Mouse (Mus musculus) forebrain, postnatal 0 days (tissue): Measurements from ENCODE around the gene Trim8. TPM values are rescaled to one million over a fixed set of nuclear protein-coding genes. Genes with fewer than 3 reads are reported as not detected.

ENCODE experiments used
- ATAC-seq: fragments of 200-750 bp; cut with Nextera tagmentation; 2 replicates; pipeline ENCODE4 v1.8.0; 2017; ENCODE audit warnings: mild to moderate bottlenecking, moderate library complexity
- DNase-seq: peaks from one replicate; pipeline ENCODE4 v3.0.0-alpha.2; 2015
- H3K27ac ChIP-seq: fragments of 300-500 bp; sonication (generic); 2 replicates; pipeline ENCODE4 v1.5.1; 2014; ENCODE audit warnings: low read depth, mild to moderate bottlenecking, antibody characterized with exemption, low read length, moderate library complexity, mixed read lengths
- H3K27me3 ChIP-seq: fragments of 300-500 bp; sonication (generic); 2 replicates; pipeline ENCODE4 v1.6.1; 2014; ENCODE audit warnings: mild to moderate bottlenecking, low read length, mixed read lengths; ENCODE audit not compliant: insufficient read depth
- H3K36me3 ChIP-seq: fragments of 300-500 bp; sonication (generic); 2 replicates; pipeline ENCODE4 v1.6.1; 2014; ENCODE audit warnings: mild to moderate bottlenecking, moderate library complexity; ENCODE audit not compliant: insufficient read depth
- H3K4me1 ChIP-seq: fragments of 300-500 bp; sonication (generic); 2 replicates; pipeline ENCODE4 v1.6.1; 2014; ENCODE audit warnings: antibody characterized with exemption; ENCODE audit not compliant: insufficient read depth
- H3K4me2 ChIP-seq: fragments of 300-500 bp; sonication (generic); 2 replicates; pipeline ENCODE4 v1.6.1; 2014; ENCODE audit warnings: low read depth, mild to moderate bottlenecking, moderate library complexity
- H3K4me3 ChIP-seq: fragments of 300-500 bp; sonication (generic); 2 replicates; pipeline ENCODE4 v1.5.1; 2014; ENCODE audit warnings: low read depth, low read length, mixed read lengths
- H3K9ac ChIP-seq: fragments of 300-500 bp; sonication (generic); 2 replicates; pipeline ENCODE4 v1.6.1; 2014; ENCODE audit warnings: mild to moderate bottlenecking
- H3K9me3 ChIP-seq: fragments of 300-500 bp; sonication (generic); 2 replicates; pipeline ENCODE4 v1.6.1; 2016; ENCODE audit warnings: low read length
- CTCF ChIP-seq: sonication (generic); IDR thresholded peaks from 2 replicates; pipeline ENCODE4 v1.5.1; 2016; ENCODE audit warnings: antibody characterized with exemption, control low read depth, low read depth
- WGBS: fragments of 180-500 bp; shearing (Covaris S2); extraction: QIAGEN DNeasy Blood & Tissue Kit; methylation state at CpG from one replicate; pipeline ENCODE4 v1.1.7; 2014; 5-methylcytosine and 5-hydroxymethylcytosine counted together
- polyA plus RNA-seq: library from polyadenylated mRNA; unstranded; fragments of >200 nt; fragmentation: Nextera tagmentation; extraction: Ambion mirVana; gene quantifications from 2 replicates; pipeline ENCODE4 v1.2.1, GENCODE M21; 2015
- total RNA-seq: library from RNA; depleted of rRNA; stranded (reverse); fragments of >200 nt; gene quantifications from 2 replicates; pipeline ENCODE4 v1.2.3, GENCODE M21; 2014

The Trim8 gene
- total and polyA plus RNA-seq, 2 experiments from 2014 or later: 28.2 to 76.5 TPM

DNA sequence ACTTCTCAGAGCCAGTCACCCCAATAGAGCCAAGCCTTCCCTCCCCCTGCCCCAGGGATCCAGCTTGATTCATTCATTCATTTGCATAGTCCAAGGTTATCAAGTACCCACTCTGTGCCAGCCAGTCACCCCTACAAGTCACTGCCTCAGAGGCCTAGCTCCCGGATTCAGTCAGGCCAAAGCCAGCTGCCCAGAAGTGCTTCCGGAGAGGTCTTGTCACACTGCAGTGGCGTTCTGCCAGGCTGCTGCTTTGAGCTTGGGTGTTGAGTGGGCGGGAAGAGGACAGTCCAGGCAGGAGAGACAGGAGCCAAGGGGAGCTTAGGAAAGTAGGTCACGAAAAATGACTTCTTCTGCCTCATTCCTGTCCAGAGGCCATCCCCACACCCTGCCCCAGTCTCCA lies 17.0 kb upstream of the Trim8 start:
- WGBS: 54% methylated on average over 5 of the region's 5 CpGs
- peaks cover 9% of the 10 kb centered on the region for H3K4me1 ChIP-seq
- H3K9me3 ChIP-seq: no peaks in the 10 kb centered on the region
- H3K27ac ChIP-seq: peak overlapping the region; percentile 66; the same call in 1 of the 2 replicates
- DNase-seq (no peak), ATAC-seq (0 out of 2 replicates have a peak, but pooled peaks have one; percentile 7)
- no peak overlapping the region for H3K9ac ChIP-seq
- no peak overlapping the region for H3K4me3 ChIP-seq
- H3K36me3 ChIP-seq: peaks cover 33% of the 10 kb centered on the region
- no peak for TF ChIP-seq CTCF
- no peak overlapping the region for H3K4me2 ChIP-seq
- H3K27me3 ChIP-seq: no peaks in the 10 kb centered on the region

DNA sequence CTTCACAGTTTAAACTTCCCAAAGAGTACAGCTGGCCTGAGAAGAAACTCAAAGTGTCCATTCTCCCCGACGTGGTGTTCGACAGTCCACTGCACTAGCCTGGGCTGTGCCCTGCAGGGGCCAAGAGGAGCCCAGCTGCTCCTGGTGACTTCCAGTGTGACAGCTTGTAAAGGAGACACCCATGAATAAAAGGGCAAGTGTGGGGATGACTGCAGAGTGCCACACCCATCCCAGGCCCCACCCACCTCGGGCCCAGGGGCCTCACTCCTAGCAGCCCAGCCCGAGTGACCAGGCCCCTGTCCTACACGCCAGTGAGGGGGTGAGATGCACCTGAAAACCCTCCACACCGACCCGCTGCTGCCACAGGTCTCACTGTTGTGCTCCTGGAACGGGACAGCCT lies 15.7 kb upstream of the Trim8 start:
- no peak for TF ChIP-seq CTCF
- ATAC-seq (no peak), DNase-seq (no peak)
- H3K4me2 ChIP-seq: no peak overlapping the region
- H3K4me3 ChIP-seq: no peak overlapping the region
- H3K9me3 ChIP-seq: no peaks in the 10 kb centered on the region
- H3K27ac ChIP-seq: no peak overlapping the region
- H3K36me3 ChIP-seq: peaks cover 22% of the 10 kb centered on the region
- H3K4me1 ChIP-seq: peaks cover 9% of the 10 kb centered on the region
- H3K9ac ChIP-seq: no peak overlapping the region
- 81% methylated on average over 9 of the region's 9 CpGs for WGBS
- no peaks in the 10 kb centered on the region for H3K27me3 ChIP-seq

DNA sequence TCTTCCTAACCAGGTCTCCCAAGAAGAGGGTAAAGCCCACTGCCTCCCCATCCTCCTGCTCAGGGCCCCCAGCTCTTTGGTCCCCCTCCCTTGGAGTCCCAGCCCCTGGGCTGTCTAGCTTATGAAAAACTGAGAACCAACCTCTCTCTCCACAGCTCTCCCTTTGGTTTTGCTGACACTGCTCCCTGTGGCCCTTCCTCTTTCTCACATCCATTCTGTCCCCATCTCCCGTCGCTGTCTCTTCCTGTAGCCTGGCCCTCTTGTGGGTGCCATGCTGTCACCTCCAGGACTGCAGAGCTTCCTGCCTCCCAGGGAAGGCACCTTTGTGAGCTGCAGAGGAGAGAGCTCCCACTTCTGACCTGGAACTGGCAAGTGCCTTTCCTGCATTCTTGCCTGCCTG lies 14.8 kb upstream of the Trim8 start:
- Histone ChIP-seq H3K27ac (no peak overlapping the region), H3K27me3 (no peaks in the 10 kb centered on the region), H3K4me3 (no peak overlapping the region), H3K36me3 (peaks cover 20% of the 10 kb centered on the region), H3K4me2 (no peak overlapping the region), H3K9ac (no peak overlapping the region), H3K4me1 (peaks cover 9% of the 10 kb centered on the region), H3K9me3 (no peaks in the 10 kb centered on the region)
- WGBS: 84% methylated on average over 2 of the region's 2 CpGs
- ATAC-seq: no peak
- no peak for DNase-seq
- no peak for TF ChIP-seq CTCF

DNA sequence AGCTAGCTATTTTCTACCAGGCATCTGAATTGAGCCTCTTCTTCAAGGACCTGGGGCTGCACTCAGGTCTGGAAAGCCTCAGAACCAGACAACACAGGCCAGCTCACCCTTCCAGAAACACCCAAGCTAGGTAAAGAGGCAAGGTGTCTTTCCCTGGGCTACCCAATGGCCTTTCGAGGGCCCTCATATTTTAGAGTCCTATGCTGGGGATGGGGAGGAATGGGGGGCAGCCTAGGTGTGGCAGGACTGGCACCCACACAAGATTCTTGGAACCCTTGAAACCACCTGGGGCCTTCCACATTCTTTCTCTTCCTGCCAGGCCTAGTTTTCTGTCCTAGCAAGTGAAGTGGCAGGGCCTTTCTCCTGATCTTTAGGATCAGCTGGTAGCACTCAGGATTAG lies 12.1 kb upstream of the Trim8 start:
- ATAC-seq (no peak), DNase-seq (no peak)
- Histone ChIP-seq H3K4me3 (no peak overlapping the region), H3K4me1 (0 out of 2 replicates have a peak, but pooled peaks cover under 1% of the 10 kb centered on the region), H3K4me2 (no peak overlapping the region), H3K36me3 (peaks cover 16% of the 10 kb centered on the region; the same call in 1 of the 2 replicates), H3K27ac (no peak overlapping the region), H3K9me3 (no peaks in the 10 kb centered on the region), H3K9ac (no peak overlapping the region), H3K27me3 (no peaks in the 10 kb centered on the region)
- TF ChIP-seq CTCF: no peak
- 91% methylated on average over 1 of the region's 1 CpGs for WGBS

DNA sequence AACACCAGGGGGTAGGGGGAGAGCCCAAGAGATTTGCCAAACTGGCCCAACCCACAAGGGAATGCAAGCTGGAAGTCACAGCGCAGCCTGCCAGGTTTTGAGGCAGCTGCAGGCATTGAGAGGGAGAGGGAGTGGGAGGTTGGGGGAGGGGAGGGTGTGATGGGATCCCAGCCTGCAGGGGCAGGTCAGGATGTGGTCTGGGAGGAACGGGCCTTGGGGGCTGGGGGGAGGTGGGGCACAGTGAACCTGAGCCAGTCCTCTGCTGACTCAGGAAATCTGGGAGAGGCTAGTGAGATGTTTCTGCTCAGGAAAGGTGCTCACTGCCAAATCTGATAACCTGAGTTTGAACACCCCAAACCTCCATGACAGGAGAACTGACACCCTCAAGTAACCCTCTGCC lies 10.9 kb upstream of the Trim8 start:
- Histone ChIP-seq H3K27me3 (no peaks in the 10 kb centered on the region), H3K4me2 (no peak overlapping the region), H3K36me3 (peaks cover 12% of the 10 kb centered on the region; the same call in 1 of the 2 replicates), H3K4me3 (no peak overlapping the region), H3K9me3 (no peaks in the 10 kb centered on the region), H3K27ac (no peak overlapping the region), H3K4me1 (no peaks in the 10 kb centered on the region), H3K9ac (no peak overlapping the region)
- no peak for ATAC-seq
- 0% methylated on average over 2 of the region's 2 CpGs for WGBS
- no peak for DNase-seq
- TF ChIP-seq CTCF: no peak

DNA sequence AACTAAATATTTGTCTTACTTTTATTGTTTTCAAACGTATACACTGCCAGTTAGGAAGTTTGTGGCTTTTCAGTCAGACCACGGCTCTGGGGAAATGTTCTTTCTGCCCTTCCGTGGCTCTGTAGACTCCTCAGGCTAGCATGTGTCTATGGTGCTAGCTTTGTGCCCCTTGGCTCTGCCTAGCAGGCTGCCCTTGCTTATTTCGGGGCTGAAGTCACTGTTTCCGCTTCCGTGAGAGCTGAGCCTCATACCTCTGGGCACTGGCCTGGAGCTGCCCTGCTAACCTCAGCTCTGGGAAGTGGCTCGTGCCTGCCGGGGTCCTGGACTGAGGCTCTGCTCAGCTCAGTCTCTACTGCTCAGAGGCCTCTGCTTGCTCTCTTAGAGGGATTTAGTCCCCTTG lies 6.4 kb upstream of the Trim8 start:
- no peak for TF ChIP-seq CTCF
- no peaks in the 10 kb centered on the region for H3K4me1 ChIP-seq
- H3K27me3 ChIP-seq: no peaks in the 10 kb centered on the region
- no peak for DNase-seq
- H3K27ac ChIP-seq: no peak overlapping the region
- H3K4me3 ChIP-seq: no peak overlapping the region
- H3K9me3 ChIP-seq: no peaks in the 10 kb centered on the region
- no peak overlapping the region for H3K9ac ChIP-seq
- H3K4me2 ChIP-seq: no peak overlapping the region
- no peak for ATAC-seq
- H3K36me3 ChIP-seq: no peaks in the 10 kb centered on the region
- 81% methylated on average over 8 of the region's 8 CpGs for WGBS

DNA sequence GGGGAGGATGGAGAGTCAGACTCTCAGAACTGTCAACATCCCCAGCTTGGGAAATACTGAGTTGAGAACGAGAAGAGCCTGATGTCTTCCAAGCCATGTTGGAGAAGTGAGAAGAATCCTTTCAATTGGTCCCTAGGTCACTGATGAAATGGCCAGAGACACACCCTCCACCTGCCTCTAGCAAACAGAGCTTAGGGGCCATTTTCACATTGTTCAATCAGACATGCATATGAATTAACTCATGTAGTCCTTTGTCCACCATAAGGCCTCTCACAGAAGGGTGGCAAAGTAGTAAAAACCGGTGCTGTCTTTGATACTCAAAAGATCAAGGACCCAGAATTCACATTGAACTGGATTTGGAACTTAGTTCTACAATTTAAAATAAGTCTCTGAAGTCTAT lies 4.3 kb upstream of the Trim8 start:
- H3K36me3 ChIP-seq: no peaks in the 10 kb centered on the region
- H3K9ac ChIP-seq: no peak overlapping the region
- H3K4me2 ChIP-seq: no peak overlapping the region
- ATAC-seq (no peak), DNase-seq (no peak)
- no peaks in the 10 kb centered on the region for H3K4me1 ChIP-seq
- no peaks in the 10 kb centered on the region for H3K9me3 ChIP-seq
- no peaks in the 10 kb centered on the region for H3K27me3 ChIP-seq
- no peak overlapping the region for H3K27ac ChIP-seq
- H3K4me3 ChIP-seq: no peak overlapping the region
- 79% methylated on average over 2 of the region's 2 CpGs for WGBS
- TF ChIP-seq CTCF: no peak

DNA sequence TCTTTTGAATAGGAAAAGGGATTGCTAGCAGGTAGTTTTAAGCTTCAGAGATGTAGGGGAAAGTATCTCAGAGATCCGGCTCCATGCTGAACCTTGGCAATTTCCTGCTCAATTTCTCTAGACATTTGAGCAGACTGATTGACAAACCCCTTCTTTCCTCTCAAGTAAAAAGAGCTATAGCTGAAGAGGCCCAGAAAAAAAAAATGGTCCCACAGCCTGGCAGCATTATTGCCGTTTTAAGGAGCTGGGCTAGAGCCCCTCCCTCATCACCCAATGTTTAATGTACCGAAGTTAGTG lies 2.0 kb upstream of the Trim8 start:
- Histone ChIP-seq H3K36me3 (no peaks in the 10 kb centered on the region), H3K4me3 (peak overlapping the region; percentile 21), H3K27ac (peak overlapping the region; percentile 66; the same call in 1 of the 2 replicates), H3K27me3 (no peaks in the 10 kb centered on the region), H3K9ac (no peak overlapping the region), H3K4me1 (peaks cover 7% of the 10 kb centered on the region), H3K9me3 (no peaks in the 10 kb centered on the region), H3K4me2 (peak overlapping the region; percentile 93)
- WGBS: 0% methylated on average over 3 of the region's 3 CpGs
- DNase-seq (no peak), ATAC-seq (no peak)
- no peak for TF ChIP-seq CTCF
